Mouse (Mus musculus) activated CD4-positive, CD25-positive, alpha-beta regulatory T cell, adult 9 weeks (primary cell): ENCODE measurements around the gene Fbxw20. TPM values are rescaled to one million over a fixed set of nuclear protein-coding genes. Genes with fewer than 3 reads are reported as not detected.

Experiments
- polyA plus RNA-seq: library from polyadenylated mRNA; unstranded; fragments of 100-300 nt; shearing (Covaris generic); gene quantifications from one replicate; pipeline ENCODE4 v1.2.1, GENCODE M21; 2017

The Fbxw20 gene
- not detected for polyA plus RNA-seq

GRCm38 (mm10) chr9:109234654-109235053 lies at the start of gene Fbxw20:
TSS of gene Fbxw20 (minus strand) at chr9:109234754.

GRCm38 (mm10) chr9:109195875-109196274 lies 38.7 kb downstream of the Fbxw20 start, which contains the start of gene Fbxw13:
TSS of gene Fbxw13 (minus strand) at chr9:109195975.

Other genes with a start within 250 kb of the Fbxw20 start
- gene Ucn2, start 248.7 kb downstream of the Fbxw20 start, polyA plus RNA-seq: not detected
- 5.7 TPM for gene Pfkfb4, start 243.0 kb downstream of the Fbxw20 start, polyA plus RNA-seq
- 4,784 TPM for gene Shisa5, start 196.2 kb downstream of the Fbxw20 start, polyA plus RNA-seq
- gene Trex1, start 175.0 kb downstream of the Fbxw20 start, polyA plus RNA-seq: 120 TPM
- gene Atrip, start 160.6 kb downstream of the Fbxw20 start, polyA plus RNA-seq: 22.8 TPM
- gene Ccdc51, start 152.3 kb downstream of the Fbxw20 start, polyA plus RNA-seq: 18.4 TPM
- 624 TPM for gene Tma7, start 152.2 kb downstream of the Fbxw20 start, polyA plus RNA-seq
- 3.3 TPM for gene Plxnb1, start 139.4 kb downstream of the Fbxw20 start, polyA plus RNA-seq
- not detected for gene Fbxw21, start 72.7 kb downstream of the Fbxw20 start, polyA plus RNA-seq
- not detected for gene Fbxw13, start 38.8 kb downstream of the Fbxw20 start, polyA plus RNA-seq
- not detected for gene Fbxw14, start 52.9 kb upstream of the Fbxw20 start, polyA plus RNA-seq
- not detected for gene Fbxw28, start 104.9 kb upstream of the Fbxw20 start, polyA plus RNA-seq
- gene Fbxw22, start 169.5 kb upstream of the Fbxw20 start, polyA plus RNA-seq: not detected
- not detected for gene Fbxw16, start 214.4 kb upstream of the Fbxw20 start, polyA plus RNA-seq